Mouse (Mus musculus): ENCODE results near the gene Btaf1.

GRCm38 (mm10) chr19:36891746-36892145 is 34.1 kb upstream of the Btaf1 start:
- no peak for TF ChIP-seq CTCF (IDR thresholded peaks at IDR 0.05; ENCODE audit: low read depth, low read length)
- TF ChIP-seq POLR2A (IDR thresholded peaks at IDR 0.05; ENCODE audit: borderline replicate concordance, low read depth, low read length) = no peak

All from bone marrow macrophage, adult 2 months (primary cell).